Mouse (Mus musculus) lung, postnatal 0 days (tissue): ENCODE results near the gene Gse1. TPM values are rescaled to one million over a fixed set of nuclear protein-coding genes. Genes with fewer than 3 reads are reported as not detected.
A peak's percentile ranks its signal among the peaks of the same experiment; 100 is the strongest.

Source experiments
- ATAC-seq: fragments of 200-750 bp; cut with Nextera tagmentation; 2 replicates; pipeline ENCODE4 v1.8.0; 2017; ENCODE audit warnings: moderate library complexity
- DNase-seq: peaks from one replicate; pipeline ENCODE4 v3.0.0-alpha.2; 2016; ENCODE audit warnings: low spot score
- H3K27ac ChIP-seq: fragments of 300-500 bp; sonication (generic); 2 replicates; pipeline ENCODE4 v1.5.1; 2014; ENCODE audit warnings: antibody characterized with exemption, mild to moderate bottlenecking, low read length, mixed read lengths
- H3K27me3 ChIP-seq: fragments of 300-500 bp; sonication (generic); replicated peaks from 2 replicates; pipeline ENCODE4 v1.6.1; 2014; ENCODE audit warnings: low read length, mixed read lengths; ENCODE audit not compliant: insufficient read depth
- H3K36me3 ChIP-seq: fragments of 300-500 bp; sonication (generic); 2 replicates; pipeline ENCODE4 v1.6.1; 2014; ENCODE audit warnings: low read length, mixed read lengths; ENCODE audit not compliant: insufficient read depth
- H3K4me1 ChIP-seq: fragments of 300-500 bp; sonication (generic); 2 replicates; pipeline ENCODE4 v1.6.1; 2014; ENCODE audit warnings: antibody characterized with exemption, low read depth, low read length, mixed read lengths; ENCODE audit not compliant: insufficient read depth
- H3K4me2 ChIP-seq: fragments of 300-500 bp; sonication (generic); replicated peaks from 2 replicates; pipeline ENCODE4 v1.6.1; 2014; ENCODE audit warnings: low read depth, mild to moderate bottlenecking, low read length, moderate library complexity, mixed read lengths
- H3K4me3 ChIP-seq: fragments of 300-500 bp; sonication (generic); 2 replicates; pipeline ENCODE4 v1.5.1; 2014; ENCODE audit warnings: low read depth, low read length
- H3K9ac ChIP-seq: fragments of 300-500 bp; sonication (generic); replicated peaks from 2 replicates; pipeline ENCODE4 v1.6.1; 2014; ENCODE audit warnings: low read depth, mild to moderate bottlenecking
- H3K9me3 ChIP-seq: fragments of 300-500 bp; sonication (generic); 2 replicates; pipeline ENCODE4 v1.6.1; 2016; ENCODE audit warnings: low read length, mixed read lengths
- CTCF ChIP-seq: IDR thresholded peaks from 2 replicates; pipeline ENCODE4 v1.5.1; 2016; ENCODE audit warnings: antibody characterized with exemption, mild to moderate bottlenecking
- EP300 ChIP-seq: IDR thresholded peaks from 2 replicates; pipeline ENCODE4 v1.6.1; 2016; ENCODE audit warnings: antibody characterized with exemption, mild to moderate bottlenecking, control low read depth
- WGBS: fragments of 180-500 bp; shearing (Covaris S2); extraction: QIAGEN DNeasy Blood & Tissue Kit; methylation state at CpG from one replicate; pipeline ENCODE4 v1.1.7; 2014; 5-methylcytosine and 5-hydroxymethylcytosine counted together
- polyA plus RNA-seq: library from polyadenylated mRNA; unstranded; fragments of >200 nt; fragmentation: Nextera tagmentation; extraction: Ambion mirVana; gene quantifications from 2 replicates; pipeline ENCODE4 v1.2.1, GENCODE M21; 2015

Gse1 gene
- polyA plus RNA-seq, 1 experiment from 2014 or later: 9.9 TPM

- DNase-seq (peak; percentile 9), ATAC-seq (no peak)
- H3K27me3 ChIP-seq: no peaks in the 10 kb centered on the region
- no peak overlapping the region for H3K4me3 ChIP-seq
- TF ChIP-seq CTCF: no peak
- TF ChIP-seq EP300: no peak
- no peaks in the 10 kb centered on the region for H3K36me3 ChIP-seq
- no peak overlapping the region for H3K4me2 ChIP-seq
- no peaks in the 10 kb centered on the region for H3K9me3 ChIP-seq
- WGBS: 44% methylated on average over 5 of the region's 5 CpGs
- no peak overlapping the region for H3K27ac ChIP-seq
- H3K9ac ChIP-seq: no peak overlapping the region
- peaks cover 17% of the 10 kb centered on the region; the same call in 1 of the 2 replicates for H3K4me1 ChIP-seq
Measured at GRCm38 (mm10) chr8:120191633-120192032, 36.6 kb upstream of the Gse1 start.

- DNase-seq (no peak), ATAC-seq (no peak)
- Histone ChIP-seq H3K4me1 (peaks cover 16% of the 10 kb centered on the region; the same call in 1 of the 2 replicates), H3K9ac (no peak overlapping the region), H3K4me2 (no peak overlapping the region), H3K27me3 (no peaks in the 10 kb centered on the region), H3K36me3 (no peaks in the 10 kb centered on the region), H3K9me3 (no peaks in the 10 kb centered on the region), H3K4me3 (no peak overlapping the region), H3K27ac (no peak overlapping the region)
- TF ChIP-seq EP300 (no peak), CTCF (no peak)
- 93% methylated on average over 5 of the region's 5 CpGs for WGBS
Measured at GRCm38 (mm10) chr8:120192118-120192517, 36.1 kb upstream of the Gse1 start.

GRCm38 (mm10) chr8:120201351-120201750 is 26.9 kb upstream of the Gse1 start:
- TF ChIP-seq CTCF (no peak), EP300 (no peak)
- Histone ChIP-seq H3K4me3 (no peak overlapping the region), H3K27me3 (no peaks in the 10 kb centered on the region), H3K4me1 (peaks cover 11% of the 10 kb centered on the region), H3K9ac (no peak overlapping the region), H3K36me3 (no peaks in the 10 kb centered on the region), H3K27ac (no peak overlapping the region), H3K9me3 (0 out of 2 replicates have a peak, but pooled peaks cover 4% of the 10 kb centered on the region), H3K4me2 (no peak overlapping the region)
- no peak for ATAC-seq
- WGBS: 89% methylated on average over 6 of the region's 6 CpGs
- DNase-seq: no peak

GRCm38 (mm10) chr8:120202546-120202945 is 25.7 kb upstream of the Gse1 start:
- Histone ChIP-seq H3K36me3 (no peaks in the 10 kb centered on the region), H3K27ac (no peak overlapping the region), H3K9ac (no peak overlapping the region), H3K9me3 (0 out of 2 replicates have a peak, but pooled peaks cover 4% of the 10 kb centered on the region), H3K4me2 (no peak overlapping the region), H3K27me3 (no peaks in the 10 kb centered on the region), H3K4me1 (peaks cover 11% of the 10 kb centered on the region), H3K4me3 (no peak overlapping the region)
- DNase-seq (peak; percentile 93), ATAC-seq (peak; percentile 87)
- TF ChIP-seq CTCF: no peak
- TF ChIP-seq EP300: peak; percentile 56; the same call in 1 of the 2 replicates
- 41% methylated on average over 3 of the region's 3 CpGs for WGBS

- no peak overlapping the region for H3K4me3 ChIP-seq
- DNase-seq (peak; percentile 82), ATAC-seq (peak; percentile 63)
- H3K36me3 ChIP-seq: no peaks in the 10 kb centered on the region
- H3K9ac ChIP-seq: no peak overlapping the region
- H3K4me2 ChIP-seq: no peak overlapping the region
- 52% methylated on average over 7 of the region's 7 CpGs for WGBS
- TF ChIP-seq CTCF (no peak), EP300 (peak; percentile 70)
- H3K9me3 ChIP-seq: 0 out of 2 replicates have a peak, but pooled peaks cover under 1% of the 10 kb centered on the region
- H3K4me1 ChIP-seq: peaks cover 11% of the 10 kb centered on the region
- H3K27me3 ChIP-seq: no peaks in the 10 kb centered on the region
- no peak overlapping the region; the same call in 1 of the 2 replicates for H3K27ac ChIP-seq
Measured at GRCm38 (mm10) chr8:120204736-120205360, 23.4 kb upstream of the Gse1 start.

GRCm38 (mm10) chr8:120205916-120206315 is 22.3 kb upstream of the Gse1 start:
- no peak overlapping the region for H3K9ac ChIP-seq
- no peak for TF ChIP-seq CTCF
- no peak for TF ChIP-seq EP300
- H3K4me2 ChIP-seq: no peak overlapping the region
- H3K36me3 ChIP-seq: no peaks in the 10 kb centered on the region
- no peaks in the 10 kb centered on the region for H3K27me3 ChIP-seq
- WGBS: 74% methylated on average over 9 of the region's 9 CpGs
- H3K27ac ChIP-seq: no peak overlapping the region
- no peak for DNase-seq
- ATAC-seq: no peak
- peaks cover 11% of the 10 kb centered on the region for H3K4me1 ChIP-seq
- no peaks in the 10 kb centered on the region for H3K9me3 ChIP-seq
- H3K4me3 ChIP-seq: no peak overlapping the region
